Mouse (Mus musculus) embryonic facial prominence, embryonic 15.5 days (tissue): ENCODE measurements around the gene Syn2. TPM values are rescaled to one million over a fixed set of nuclear protein-coding genes. Genes with fewer than 3 reads are reported as not detected.

ENCODE experiments used
- ATAC-seq: fragments of 200-750 bp; cut with Nextera tagmentation; 2 replicates; pipeline ENCODE4 v1.8.0; 2017; ENCODE audit warnings: low read depth, moderate TSS enrichment; ENCODE audit not compliant: insufficient number of reproducible peaks, low FRiP score, low TSS enrichment
- H3K27ac ChIP-seq: fragments of 300-500 bp; sonication (generic); replicated peaks from 2 replicates; pipeline ENCODE4 v1.5.1; 2015; ENCODE audit warnings: mild to moderate bottlenecking, inconsistent platforms
- H3K27me3 ChIP-seq: fragments of 300-500 bp; sonication (generic); 2 replicates; pipeline ENCODE4 v1.6.1; 2015; ENCODE audit warnings: inconsistent platforms
- H3K36me3 ChIP-seq: fragments of 300-500 bp; sonication (generic); 2 replicates; pipeline ENCODE4 v1.6.1; 2015; ENCODE audit warnings: mild to moderate bottlenecking, inconsistent platforms
- H3K4me1 ChIP-seq: fragments of 300-500 bp; sonication (generic); 2 replicates; pipeline ENCODE4 v1.6.1; 2015; ENCODE audit warnings: inconsistent platforms
- H3K4me2 ChIP-seq: fragments of 300-500 bp; sonication (generic); replicated peaks from 2 replicates; pipeline ENCODE4 v1.6.1; 2015; ENCODE audit warnings: mild to moderate bottlenecking, inconsistent platforms
- H3K4me3 ChIP-seq: fragments of 300-500 bp; sonication (generic); replicated peaks from 2 replicates; pipeline ENCODE4 v1.5.1; 2015; ENCODE audit warnings: mild to moderate bottlenecking, inconsistent platforms
- H3K9ac ChIP-seq: fragments of 300-500 bp; sonication (generic); 2 replicates; pipeline ENCODE4 v1.6.1; 2015; ENCODE audit warnings: inconsistent platforms
- H3K9me3 ChIP-seq: fragments of 300-500 bp; sonication (generic); replicated peaks from 2 replicates; pipeline ENCODE4 v1.6.1; 2016; ENCODE audit warnings: inconsistent platforms
- WGBS: fragments of 180-500 bp; shearing (Covaris S2); methylation state at CpG from one replicate; pipeline ENCODE4 v1.1.7; 2015; 5-methylcytosine and 5-hydroxymethylcytosine counted together
- polyA plus RNA-seq: library from polyadenylated mRNA; unstranded; fragments of >200 nt; fragmentation: Nextera tagmentation; extraction: Ambion mirVana; gene quantifications from 2 replicates; pipeline ENCODE4 v1.2.1, GENCODE M21; 2015

Syn2 gene
- 3.3 and 3.8 TPM in 2 replicates for polyA plus RNA-seq

GRCm38 (mm10) chr6:115134501-115135331 is at the start of gene Syn2:
Gene Syn2 (plus strand): TSS chr6:115134902.
- no peaks in the 10 kb centered on the region for H3K36me3 ChIP-seq
- peak within 1 kb of the TSS; percentile 96 for H3K4me2 ChIP-seq
- no peak within 1 kb of the TSS for H3K27ac ChIP-seq
- H3K27me3 ChIP-seq, result peaks cover 33% of the 10 kb centered on the region
- under 1% methylated on average over 75 of the region's 75 CpGs for WGBS
- ATAC-seq, result peak; percentile 95
- H3K4me3 ChIP-seq, result peak within 1 kb of the TSS; percentile 60
- H3K9me3 ChIP-seq, result no peaks in the 10 kb centered on the region
- H3K4me1 ChIP-seq, result peaks cover 11% of the 10 kb centered on the region
- H3K9ac ChIP-seq, result peak within 1 kb of the TSS; percentile 31; the same call in 1 of the 2 replicates

- H3K4me2 ChIP-seq, result no peak overlapping the region
- H3K36me3 ChIP-seq, result no peaks in the 10 kb centered on the region
- no peak overlapping the region for H3K27ac ChIP-seq
- ATAC-seq, result no peak
- no peaks in the 10 kb centered on the region for H3K9me3 ChIP-seq
- H3K9ac ChIP-seq, result no peak overlapping the region
- WGBS, result 55% methylated on average over 9 of the region's 9 CpGs
- H3K4me3 ChIP-seq, result no peak overlapping the region
- no peaks in the 10 kb centered on the region for H3K4me1 ChIP-seq
- no peaks in the 10 kb centered on the region for H3K27me3 ChIP-seq
These were observed 49.3 kb upstream of the Syn2 start for GRCm38 (mm10) chr6:115085274-115085841.

- Histone ChIP-seq H3K4me3 (no peak overlapping the region), H3K36me3 (no peaks in the 10 kb centered on the region), H3K27ac (no peak overlapping the region), H3K4me2 (no peak overlapping the region), H3K4me1 (no peaks in the 10 kb centered on the region), H3K9me3 (no peaks in the 10 kb centered on the region), H3K9ac (no peak overlapping the region), H3K27me3 (no peaks in the 10 kb centered on the region)
- WGBS, result 64% methylated on average over 7 of the region's 7 CpGs
- no peak for ATAC-seq
These were observed 46.2 kb upstream of the Syn2 start for GRCm38 (mm10) chr6:115088314-115089106.

GRCm38 (mm10) chr6:115091737-115092136 is 43.0 kb upstream of the Syn2 start:
- Histone ChIP-seq H3K27me3 (no peaks in the 10 kb centered on the region), H3K27ac (no peak overlapping the region), H3K4me3 (no peak overlapping the region), H3K4me1 (no peaks in the 10 kb centered on the region), H3K9ac (no peak overlapping the region), H3K36me3 (no peaks in the 10 kb centered on the region), H3K4me2 (no peak overlapping the region), H3K9me3 (no peaks in the 10 kb centered on the region)
- ATAC-seq, result no peak
- 50% methylated on average over 1 of the region's 1 CpGs for WGBS

GRCm38 (mm10) chr6:115102542-115102941 is 32.2 kb upstream of the Syn2 start:
- H3K36me3 ChIP-seq, result no peaks in the 10 kb centered on the region
- no peak overlapping the region for H3K27ac ChIP-seq
- H3K4me2 ChIP-seq, result no peak overlapping the region
- no peaks in the 10 kb centered on the region for H3K27me3 ChIP-seq
- H3K4me1 ChIP-seq, result no peaks in the 10 kb centered on the region
- no peak overlapping the region for H3K9ac ChIP-seq
- H3K4me3 ChIP-seq, result no peak overlapping the region
- 64% methylated on average over 4 of the region's 4 CpGs for WGBS
- ATAC-seq, result no peak
- no peaks in the 10 kb centered on the region for H3K9me3 ChIP-seq

- WGBS, result 66% methylated on average over 1 of the region's 1 CpGs
- H3K4me1 ChIP-seq, result no peaks in the 10 kb centered on the region
- H3K9ac ChIP-seq, result no peak overlapping the region
- ATAC-seq, result no peak
- H3K4me3 ChIP-seq, result no peak overlapping the region
- H3K9me3 ChIP-seq, result no peaks in the 10 kb centered on the region
- no peaks in the 10 kb centered on the region for H3K27me3 ChIP-seq
- H3K36me3 ChIP-seq, result no peaks in the 10 kb centered on the region
- no peak overlapping the region for H3K27ac ChIP-seq
- no peak overlapping the region for H3K4me2 ChIP-seq
These were observed 23.3 kb upstream of the Syn2 start for GRCm38 (mm10) chr6:115111426-115111825.

- 89% methylated on average over 4 of the region's 4 CpGs for WGBS
- Histone ChIP-seq H3K4me2 (no peak overlapping the region), H3K27ac (no peak overlapping the region), H3K36me3 (no peaks in the 10 kb centered on the region), H3K4me3 (no peak overlapping the region), H3K9ac (no peak overlapping the region), H3K9me3 (no peaks in the 10 kb centered on the region), H3K4me1 (peaks cover 2% of the 10 kb centered on the region; the same call in 1 of the 2 replicates), H3K27me3 (0 out of 2 replicates have a peak, but pooled peaks cover 3% of the 10 kb centered on the region)
- ATAC-seq, result no peak
These were observed 12.5 kb upstream of the Syn2 start for GRCm38 (mm10) chr6:115122181-115122580.

- 20% methylated on average over 10 of the region's 10 CpGs for WGBS
- Histone ChIP-seq H3K27ac (no peak overlapping the region), H3K4me2 (no peak overlapping the region), H3K4me1 (peaks cover 4% of the 10 kb centered on the region; the same call in 1 of the 2 replicates), H3K9me3 (no peaks in the 10 kb centered on the region), H3K4me3 (no peak overlapping the region), H3K27me3 (0 out of 2 replicates have a peak, but pooled peaks cover 3% of the 10 kb centered on the region), H3K9ac (no peak overlapping the region), H3K36me3 (no peaks in the 10 kb centered on the region)
- peak; percentile 76 for ATAC-seq
These were observed 11.2 kb upstream of the Syn2 start for GRCm38 (mm10) chr6:115123262-115124201.

- peaks cover 4% of the 10 kb centered on the region; the same call in 1 of the 2 replicates for H3K4me1 ChIP-seq
- H3K27me3 ChIP-seq, result 0 out of 2 replicates have a peak, but pooled peaks cover 3% of the 10 kb centered on the region
- H3K9ac ChIP-seq, result no peak overlapping the region
- H3K4me2 ChIP-seq, result no peak overlapping the region
- no peak overlapping the region for H3K4me3 ChIP-seq
- H3K27ac ChIP-seq, result no peak overlapping the region
- H3K9me3 ChIP-seq, result no peaks in the 10 kb centered on the region
- 51% methylated on average over 2 of the region's 2 CpGs for WGBS
- H3K36me3 ChIP-seq, result no peaks in the 10 kb centered on the region
- no peak for ATAC-seq
These were observed 9.9 kb upstream of the Syn2 start for GRCm38 (mm10) chr6:115124675-115125357.

- no peak overlapping the region for H3K4me2 ChIP-seq
- WGBS, result 79% methylated on average over 1 of the region's 1 CpGs
- H3K9me3 ChIP-seq, result no peaks in the 10 kb centered on the region
- no peak for ATAC-seq
- 0 out of 2 replicates have a peak, but pooled peaks cover 3% of the 10 kb centered on the region for H3K27me3 ChIP-seq
- H3K36me3 ChIP-seq, result no peaks in the 10 kb centered on the region
- H3K27ac ChIP-seq, result no peak overlapping the region
- H3K9ac ChIP-seq, result no peak overlapping the region
- no peak overlapping the region for H3K4me3 ChIP-seq
- peaks cover 4% of the 10 kb centered on the region; the same call in 1 of the 2 replicates for H3K4me1 ChIP-seq
These were observed 9.4 kb upstream of the Syn2 start for GRCm38 (mm10) chr6:115125358-115125720.
